Mouse (Mus musculus) heart, adult 8-10 months (tissue): ENCODE data around the gene Msi2. TPM values are rescaled to one million over a fixed set of nuclear protein-coding genes. Genes with fewer than 3 reads are reported as not detected.

Experiments used
- DNase-seq: peaks from one replicate; pipeline ENCODE4 v3.0.0; 2022; ENCODE audit warnings: low spot score
- microRNA-seq: library from miRNA; unstranded; fragments of <30 nt; microRNA quantifications from one replicate; pipeline ENCODE4 v1.2.0, GENCODE M21; 2022
- total RNA-seq, 4 experiments: library from RNA; stranded (reverse); gene quantifications; 2 replicates each; pipeline ENCODE4 v1.2.4; 2022

Gene Msi2
- total RNA-seq, 4 experiments from 2014 or later: 206 to 216 (median 210) TPM

- DNase-seq: no peak
Measured at GRCm38 (mm10) chr11:88315393-88315792, 402.9 kb downstream of the Msi2 start.

GRCm38 (mm10) chr11:88314471-88314870 lies 403.8 kb downstream of the Msi2 start:
- DNase-seq: no peak

DNA sequence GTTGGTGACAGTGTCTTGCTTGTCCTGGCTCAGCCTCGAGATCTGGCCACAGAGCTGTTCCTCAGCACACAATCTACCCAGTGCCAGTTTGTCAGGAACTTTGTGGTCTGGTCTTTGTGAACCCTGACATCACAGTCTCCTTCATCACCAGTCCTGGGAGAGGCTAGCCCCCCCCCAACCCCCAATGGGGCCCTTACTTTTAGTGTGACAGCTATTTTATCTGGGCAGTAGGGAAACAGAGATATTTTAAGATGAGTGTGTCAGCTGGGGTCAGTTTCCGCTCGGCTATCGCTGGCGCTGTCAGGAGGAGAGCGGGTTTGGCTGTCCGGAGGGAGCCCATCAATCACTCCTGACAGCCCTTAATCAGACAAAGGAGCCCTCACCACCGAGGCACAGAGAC lies 404.8 kb downstream of the Msi2 start:
- no peak for DNase-seq

- DNase-seq: no peak
Measured at GRCm38 (mm10) chr11:88311606-88312005, 406.7 kb downstream of the Msi2 start.

GRCm38 (mm10) chr11:88310773-88311172 lies 407.5 kb downstream of the Msi2 start:
- no peak for DNase-seq

DNA sequence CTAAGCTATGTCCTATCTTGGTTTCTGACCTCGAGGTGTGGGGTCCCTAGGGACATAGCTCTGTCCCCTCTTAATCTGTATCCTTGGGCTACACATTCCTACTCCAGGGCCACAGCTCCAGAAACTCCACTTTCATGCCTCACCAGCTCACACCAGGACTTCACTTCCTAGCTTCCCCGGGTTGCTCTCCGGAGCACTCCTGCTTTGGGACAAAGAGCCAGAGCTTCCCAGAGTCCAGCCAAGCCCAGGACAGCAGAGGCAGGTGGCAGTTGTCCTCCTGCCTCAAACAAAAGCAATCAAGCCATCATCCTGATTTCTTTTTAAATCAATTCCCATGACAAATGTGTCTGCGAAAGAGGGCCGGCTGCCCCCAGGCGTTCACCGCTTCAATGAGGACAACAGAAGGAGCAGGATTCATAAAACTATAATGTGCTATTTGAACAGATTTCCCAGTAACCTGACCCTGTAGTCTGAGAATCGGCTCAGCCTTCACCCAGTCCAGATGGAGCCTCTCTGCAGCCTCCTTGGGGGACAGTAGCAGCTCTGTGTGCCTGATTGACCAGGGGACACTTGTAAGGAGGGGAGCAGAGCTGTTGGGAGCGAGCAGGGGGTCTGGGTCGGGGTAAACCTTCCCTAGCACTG lies 409.1 kb downstream of the Msi2 start:
- no peak for DNase-seq

GRCm38 (mm10) chr11:88307616-88308543 lies 410.4 kb downstream of the Msi2 start:
- DNase-seq: no peak

DNA sequence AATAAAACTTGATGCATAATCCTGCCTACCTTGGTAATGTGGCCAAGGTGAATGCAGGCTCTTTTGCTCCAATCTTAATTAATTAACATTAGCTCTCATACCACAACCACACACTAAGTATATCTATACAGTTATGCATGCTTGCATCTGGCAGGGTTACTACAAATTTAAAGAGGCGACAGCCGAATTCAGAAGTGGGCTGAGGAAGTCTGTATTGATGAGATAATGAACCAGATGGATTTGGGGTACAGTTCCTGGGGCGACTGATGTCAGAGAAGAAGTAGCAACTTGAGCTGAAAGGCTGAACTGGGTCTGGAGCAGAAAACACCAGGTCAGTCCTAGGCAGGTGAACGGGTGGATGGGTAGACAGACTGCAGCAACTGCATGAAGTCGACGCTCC lies 412.6 kb downstream of the Msi2 start:
- DNase-seq: no peak

DNA sequence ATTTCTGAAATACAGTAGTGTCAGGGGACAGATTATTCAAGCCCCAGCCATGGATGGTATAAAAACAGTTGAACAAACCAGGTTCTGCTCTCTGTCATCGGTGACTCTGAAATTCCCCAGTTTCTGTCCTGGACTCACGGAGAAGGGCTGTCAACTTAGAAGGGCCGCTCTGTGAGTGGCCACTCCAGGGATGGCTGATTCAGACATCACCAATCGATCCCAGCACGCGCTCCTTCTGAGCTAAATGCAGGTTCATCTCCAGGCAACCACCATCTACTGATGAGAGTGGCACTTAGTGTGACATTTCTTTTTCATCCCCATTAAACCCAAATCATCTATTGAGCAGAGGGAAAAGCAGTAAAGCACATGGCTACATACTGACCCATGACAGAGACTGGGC lies 416.7 kb downstream of the Msi2 start:
- no peak for DNase-seq

GRCm38 (mm10) chr11:88299345-88299744 lies 419.0 kb downstream of the Msi2 start:
- DNase-seq: no peak

- no peak for DNase-seq
Measured at GRCm38 (mm10) chr11:88297526-88297925, 420.8 kb downstream of the Msi2 start.

DNA sequence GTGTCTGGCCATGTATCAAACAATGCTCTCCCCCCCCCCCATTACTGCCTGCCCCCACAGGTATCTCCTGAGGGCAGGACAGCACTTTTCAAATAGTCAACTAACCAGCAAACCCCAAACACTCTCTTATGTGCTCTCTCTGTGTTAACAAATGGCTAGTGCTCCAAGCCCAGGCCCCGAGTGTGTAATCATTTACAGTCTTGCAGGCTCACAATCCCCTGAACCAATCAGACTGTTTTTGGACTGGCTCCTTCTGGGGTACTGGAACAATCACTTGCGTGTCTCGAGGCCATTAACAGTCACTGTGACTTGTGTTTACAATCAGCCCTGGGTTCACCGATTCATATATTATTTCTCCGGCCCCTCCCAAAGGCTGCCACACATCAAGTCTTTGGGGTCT lies 423.0 kb downstream of the Msi2 start:
- DNase-seq: no peak

- DNase-seq: no peak
Measured at GRCm38 (mm10) chr11:88294394-88294710, 424.0 kb downstream of the Msi2 start.

DNA sequence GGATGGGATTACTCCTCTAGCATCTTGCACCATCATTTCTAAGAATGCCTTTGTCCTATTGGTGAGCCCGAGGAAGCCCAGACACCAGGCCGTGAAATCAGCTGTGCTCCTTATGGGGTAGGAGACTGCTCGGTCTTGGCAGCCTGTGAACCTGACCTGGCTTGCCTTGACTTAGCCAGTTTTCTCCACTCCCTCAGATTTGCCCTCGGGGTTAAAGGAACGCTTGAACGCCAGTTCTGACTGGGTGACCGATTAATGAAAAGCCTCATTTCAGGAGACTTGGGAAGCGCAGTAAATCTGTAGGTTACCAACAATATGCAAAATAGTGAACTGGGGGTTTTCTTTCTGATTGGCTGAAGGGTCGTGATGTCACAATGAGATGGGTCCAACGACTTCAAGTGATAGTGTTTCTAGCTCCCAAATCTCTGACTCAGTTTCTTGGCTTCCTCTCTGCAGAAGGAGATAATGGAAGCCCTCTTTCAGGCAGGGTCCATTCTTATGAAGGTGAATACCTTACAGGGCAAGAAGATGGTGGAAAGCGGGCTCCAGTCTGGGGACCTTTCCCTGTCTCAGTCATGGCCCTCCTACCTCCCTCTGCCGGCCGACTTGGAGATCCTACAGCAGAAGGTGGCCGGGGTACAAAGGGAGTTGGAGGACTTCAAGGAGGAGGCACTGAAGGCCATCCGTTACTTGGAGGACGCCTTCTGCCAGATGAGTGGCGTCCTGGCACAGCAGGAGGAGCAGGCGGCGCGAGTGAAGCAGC lies 424.5 kb downstream of the Msi2 start, which contains the start of gene Ccdc182:
Ccdc182 (plus strand) TSS at position 428 of the 763 bp plus-strand sequence.
- DNase-seq: no peak

- peak; percentile 28 for DNase-seq
Measured at GRCm38 (mm10) chr11:88291688-88292087, 426.6 kb downstream of the Msi2 start.

DNA sequence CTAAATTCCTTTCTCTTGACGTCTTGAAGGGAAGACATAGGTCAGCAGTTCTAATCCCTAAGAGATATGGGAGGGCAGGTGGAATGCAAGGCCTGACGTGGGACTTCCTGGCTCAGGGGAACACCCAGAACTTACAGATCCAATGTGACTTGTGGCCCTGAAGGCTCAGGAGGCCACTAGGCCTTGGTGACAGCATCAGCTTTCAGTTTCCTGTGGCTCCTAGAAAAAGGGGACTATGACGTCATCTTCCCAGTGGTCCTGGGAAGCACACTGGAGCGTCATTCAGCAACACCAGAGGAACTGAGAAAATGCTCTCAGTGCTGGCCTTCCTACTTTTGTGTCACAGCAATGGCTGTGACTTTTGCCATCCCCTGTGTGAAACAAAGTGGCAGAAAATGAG lies 427.1 kb downstream of the Msi2 start:
- DNase-seq: no peak

Small RNA genes within 50 kb of the gene (microRNA-seq; reads per million reads assigned to microRNA genes)
- 22.1 reads per million, percentile 37 among the genes with 10 or more reads in this experiment for gene Mir378b

Other genes starting within 250 kb of the Msi2 start
- gene Akap1, start 146.1 kb upstream of the Msi2 start, total RNA-seq: 100 to 1,000 TPM; 113 to 148 (median 138) TPM
- gene Scpep1, start 237.0 kb upstream of the Msi2 start, total RNA-seq: 10 to 100 TPM; 11.8 to 13.1 (median 12.8) TPM
- not detected for gene Elobl, start 248.4 kb upstream of the Msi2 start, total RNA-seq